In the genomic region with DNA sequence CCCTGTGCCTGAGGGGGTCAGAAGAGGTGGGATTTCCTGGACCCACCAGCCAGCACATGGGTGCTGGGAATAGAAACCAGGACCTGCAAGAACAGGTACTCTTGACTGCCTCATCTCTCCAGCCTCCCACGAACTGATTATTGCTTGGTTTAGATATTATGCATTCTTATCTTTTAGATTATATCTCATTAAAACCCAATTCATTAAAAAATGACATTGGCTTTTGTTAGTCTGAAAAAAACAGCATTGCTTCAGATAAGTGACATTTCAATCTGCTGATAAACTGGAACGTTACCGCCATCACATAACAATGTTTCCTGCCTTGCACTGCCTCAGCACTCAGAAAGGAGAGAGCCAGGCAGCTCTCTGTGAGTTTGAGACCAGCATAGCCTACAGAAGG, we compare ENCODE assay signal across 14 mouse cellular contexts. TPM values are rescaled to one million over a fixed set of nuclear protein-coding genes. Genes with fewer than 3 reads are reported as not detected.
A peak's percentile ranks its signal among the peaks of the same experiment; 100 is the strongest.
DNase-seq lines count a peak whose midpoint lies in the region; TF ChIP-seq lines count a peak whose summit lies in the region.
"Had no signal": no experiment of that assay in that cellular context is flagged by ENCODE, and none has a peak within 500 bp of the region (broad histone marks: within the 10 kb centered on the region; RNA-seq: fewer than 3 reads in every experiment).

No protein-coding gene starts in this region.

- H3K36me3 ChIP-seq in heart, adult 2 months (ENCODE audit: control insufficient read depth, insufficient read depth, low read length), result peaks cover 10% of the 10 kb centered on the region
- no peaks in the 10 kb centered on the region for H3K36me3 ChIP-seq in thymus, adult 2 months (ENCODE audit: control insufficient read depth, insufficient read depth, low read length)
- H3K36me3 ChIP-seq: limb, embryonic 15.5 days; midbrain, embryonic 12.5 days had no signal

- TF ChIP-seq EP300 in heart, adult 2 months (IDR thresholded peaks at IDR 0.05; ENCODE audit: insufficient read depth, low read depth, low read length), result no peak

- H3K79me2 ChIP-seq in heart, adult 2 months (replicated peaks; ENCODE audit: control insufficient read depth, insufficient read depth, low read length), result peaks cover under 1% of the 10 kb centered on the region; the same call in 1 of the 2 replicates

- intact Hi-C loops in heart, adult 2 months (cut with DNase I), result loop anchor here (5.0 kb wide), 1 partner anchor 156 kb away; no protein-coding TSS in a partner anchor

- peaks cover 4% of the 10 kb centered on the region for H3K4me1 ChIP-seq in heart, adult 2 months (ENCODE audit: control insufficient read depth, insufficient read depth, low read length)
- H3K4me1 ChIP-seq in thymus, adult 2 months (replicated peaks; ENCODE audit: control insufficient read depth, insufficient read depth, low read length), result peaks cover 10% of the 10 kb centered on the region

- peak overlapping the region; percentile 90; the same call in 1 of the 2 replicates for H3K27ac ChIP-seq in heart, adult 2 months
- H3K27ac ChIP-seq in layer of hippocampus, adult 2 months, result peak overlapping the region; percentile 98; the same call in 1 of the 2 replicates
- H3K27ac ChIP-seq in thymus, adult 2 months (ENCODE audit: control insufficient read depth, insufficient read depth, low read length), result peak overlapping the region; percentile 36; the same call in 1 of the 2 replicates
- H3K27ac ChIP-seq: limb, embryonic 15.5 days; midbrain, embryonic 12.5 days had no signal

- WGBS in heart, adult 2 months, result 50% methylated on average over 3 of the region's 3 CpGs
- 67% methylated on average over 3 of the region's 3 CpGs for WGBS in thymus, adult 2 months

- no peak for TF ChIP-seq POLR2A in heart, adult 2 months (IDR thresholded peaks at IDR 0.05; ENCODE audit: insufficient read depth, low read depth, low read length)
- TF ChIP-seq POLR2A in thymus, adult 2 months (IDR thresholded peaks at IDR 0.05; ENCODE audit: control insufficient read depth, extremely low read depth, insufficient read depth, low read length, poor library complexity), result no peak

- no peak for DNase-seq in heart, adult 2 months
- DNase-seq in heart, adult 18-20 months, result no peak
- no peak for DNase-seq in layer of hippocampus, adult 2 months (ENCODE audit: low spot score in 2 of 2)
- no peak for DNase-seq in layer of hippocampus, adult 11-12 months (ENCODE audit: low spot score)
- DNase-seq in thymus, adult 2 months, result no peak
- DNase-seq in thymus, postnatal 4 days, result no peak
- no peak for DNase-seq in testis, postnatal 14 days (ENCODE audit: low spot score)
- DNase-seq: cerebellum, postnatal 25 days; gastrocnemius, postnatal 36 days; kidney, postnatal 36 days; right cerebral cortex, postnatal 25 days; thymus, postnatal 25 days had no signal

- H3K27me3 ChIP-seq in heart, adult 2 months (ENCODE audit: control insufficient read depth, insufficient read depth, low read length), result no peaks in the 10 kb centered on the region
- H3K27me3 ChIP-seq in thymus, adult 2 months (ENCODE audit: control insufficient read depth, insufficient read depth, low read length), result no peaks in the 10 kb centered on the region
- H3K27me3 ChIP-seq: limb, embryonic 15.5 days; midbrain, embryonic 12.5 days had no signal

- H3K9ac ChIP-seq in heart, adult 2 months (ENCODE audit: low read depth, low read length), result no peak overlapping the region
- H3K9ac ChIP-seq: limb, embryonic 15.5 days; midbrain, embryonic 12.5 days had no signal

- TF ChIP-seq CTCF in heart, adult 2 months (IDR thresholded peaks at IDR 0.05), result no peak
- no peak for TF ChIP-seq CTCF in layer of hippocampus, adult 2 months (conservative IDR thresholded peaks at IDR 0.05)
- no peak for TF ChIP-seq CTCF in thymus, adult 2 months (IDR thresholded peaks at IDR 0.05; ENCODE audit: borderline replicate concordance, control insufficient read depth, extremely low read depth, insufficient read depth, low read length, poor library complexity)

- H3K4me3 ChIP-seq in heart, adult 2 months, result no peak overlapping the region
- no peak overlapping the region for H3K4me3 ChIP-seq in layer of hippocampus, adult 2 months
- no peak overlapping the region for H3K4me3 ChIP-seq in thymus, adult 2 months (ENCODE audit: control insufficient read depth, insufficient read depth, low read length)
- H3K4me3 ChIP-seq: limb, embryonic 15.5 days; midbrain, embryonic 12.5 days had no signal

RNA-seq across cellular contexts. Expression of a gene that starts 1.5 kb away (rescaled TPM):
- 10 to 100 TPM; 70.0 to 73.7 TPM for total RNA-seq in heart, adult 2 months (2021)
- 10.9 and 23.9 TPM in 2 replicates for polyA plus RNA-seq in heart, adult 2 months (2012; rRNA removed)
- 10 to 100 TPM; 80.7 to 92.2 TPM for total RNA-seq in heart, adult 18-20 months (2021)
- 10 to 100 TPM; 60.8 to 60.9 TPM for total RNA-seq in layer of hippocampus, adult 2 months (2021)
- 22.0 and 26.8 TPM in 2 replicates for polyA plus RNA-seq in thymus, adult 2 months (2012; rRNA removed)

Comparison
In these comparisons a context has a peak if more than half of its experiments do, and no peak if none do; other contexts are left out.
1. H3K27ac ChIP-seq: peak in every context shown above with its lines; median percentile 98 in layer of hippocampus, adult 2 months; 90 in heart, adult 2 months; 36 in thymus, adult 2 months.